Mouse (Mus musculus): ENCODE measurements around the gene Gm49369.

Gene Gm49369

GRCm38 (mm10) chr7:142394261-142395190, 12.1 kb upstream of the Gm49369 start:
- in situ Hi-C loops (cut with MseI, MboI) = no loop called here

DNA sequence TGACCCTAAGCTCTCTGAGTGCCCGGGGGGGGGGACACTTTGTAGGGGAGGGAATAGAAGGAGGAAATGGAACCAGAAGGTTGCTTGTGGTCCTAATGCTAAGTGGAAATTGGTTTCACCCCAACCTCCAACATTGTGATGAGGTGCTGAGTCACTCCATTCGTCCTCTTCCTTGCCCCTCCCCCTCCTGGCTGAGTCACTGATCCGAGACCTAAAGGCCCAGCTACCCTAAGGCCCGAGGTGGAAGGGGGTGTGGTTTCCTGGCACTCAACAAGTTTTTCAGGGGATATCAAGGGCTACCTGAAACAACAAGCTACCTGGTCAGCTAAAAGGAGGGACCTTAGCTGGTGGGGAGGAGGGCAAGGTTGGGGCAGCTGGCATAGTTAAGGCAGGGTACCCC, 10.7 kb upstream of the Gm49369 start:
- in situ Hi-C loops (cut with MseI, MboI) = no loop called here

DNA sequence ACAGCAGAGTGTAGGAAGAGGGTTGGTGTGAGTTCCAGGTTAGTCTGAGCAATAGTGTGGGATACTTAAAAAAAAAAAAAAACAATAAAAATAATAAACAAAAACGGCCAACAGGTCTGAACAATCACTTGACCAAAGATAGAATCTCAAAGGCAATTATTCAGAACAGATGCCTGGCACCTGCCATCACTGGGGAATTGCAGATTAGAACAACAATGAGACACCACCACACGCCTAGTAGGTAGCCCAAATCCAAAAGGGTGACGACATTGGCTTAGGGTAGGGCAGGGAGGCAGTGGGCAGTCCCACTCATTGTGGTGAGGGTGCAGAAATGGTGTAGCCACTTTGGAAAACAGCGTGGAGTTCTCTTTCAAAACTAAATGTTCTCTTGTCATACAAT, 9.1 kb upstream of the Gm49369 start:
- in situ Hi-C loops (cut with MseI, MboI) = no loop called here

GRCm38 (mm10) chr7:142391108-142391507, 8.6 kb upstream of the Gm49369 start:
- in situ Hi-C loops (cut with MseI, MboI) = no loop called here

DNA sequence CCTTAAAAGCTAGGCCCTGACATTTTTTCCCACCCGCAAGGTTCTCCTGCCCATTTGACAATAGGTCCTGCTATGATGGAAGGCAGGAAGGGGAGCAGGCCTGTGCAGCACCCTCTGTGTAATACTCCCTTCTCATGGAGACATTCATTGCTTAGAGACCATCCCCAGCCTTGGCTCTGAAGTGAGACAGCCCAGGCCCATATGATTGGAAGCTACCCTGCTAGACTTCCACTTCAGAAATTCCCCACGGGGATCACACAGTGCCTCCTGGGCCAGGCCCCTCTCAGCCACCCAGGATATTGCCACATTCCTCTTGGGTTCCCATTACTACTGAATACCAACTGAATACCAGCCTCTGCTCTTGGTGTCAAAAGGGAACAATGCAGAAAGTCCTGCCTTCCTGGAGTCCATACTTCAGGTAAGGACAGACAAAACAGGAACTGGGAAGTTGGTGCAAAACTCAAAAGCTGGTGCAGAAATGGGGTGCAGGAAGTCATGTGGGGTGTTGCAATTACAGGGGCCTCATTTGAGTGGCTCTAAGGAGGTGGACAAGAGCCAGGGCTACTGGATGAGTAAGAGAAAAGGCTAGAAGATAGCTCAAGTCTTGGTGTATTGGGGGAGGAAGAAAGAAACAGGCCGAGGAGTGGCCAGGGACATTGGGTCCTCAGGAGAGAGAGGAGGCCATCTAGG, 7.6 kb upstream of the Gm49369 start:
- in situ Hi-C loops (cut with MseI, MboI) = no loop called here

GRCm38 (mm10) chr7:142388740-142389139, 6.3 kb upstream of the Gm49369 start:
- in situ Hi-C loops (cut with MseI, MboI) = no loop called here

DNA sequence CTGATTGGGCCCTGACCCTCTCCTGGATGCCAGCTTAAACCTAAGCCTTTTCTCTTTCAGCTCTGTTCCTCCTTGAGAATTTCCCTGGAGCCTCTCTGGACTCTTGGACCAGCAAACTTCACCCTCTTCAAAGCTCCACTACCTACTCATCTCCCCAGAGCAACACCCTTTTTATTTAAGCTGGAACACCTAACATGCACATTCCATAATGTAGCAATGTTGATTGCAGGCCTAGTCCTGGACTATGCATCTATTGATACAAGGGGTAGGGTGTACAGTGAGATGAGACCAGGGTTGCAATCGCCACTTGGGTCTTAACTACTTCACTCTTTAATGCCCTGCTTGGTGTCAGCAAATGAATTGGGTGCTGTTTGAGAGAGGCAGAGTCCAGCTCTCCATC, 5.7 kb upstream of the Gm49369 start:
- in situ Hi-C loops (cut with MseI, MboI) = no loop called here

- in situ Hi-C loops (cut with MseI, MboI) = no loop called here
These were observed 5.1 kb upstream of the Gm49369 start, which contains the start of gene Ctsd for GRCm38 (mm10) chr7:142387419-142388148. TSS of gene Ctsd (minus strand) at chr7:142388038.

DNA sequence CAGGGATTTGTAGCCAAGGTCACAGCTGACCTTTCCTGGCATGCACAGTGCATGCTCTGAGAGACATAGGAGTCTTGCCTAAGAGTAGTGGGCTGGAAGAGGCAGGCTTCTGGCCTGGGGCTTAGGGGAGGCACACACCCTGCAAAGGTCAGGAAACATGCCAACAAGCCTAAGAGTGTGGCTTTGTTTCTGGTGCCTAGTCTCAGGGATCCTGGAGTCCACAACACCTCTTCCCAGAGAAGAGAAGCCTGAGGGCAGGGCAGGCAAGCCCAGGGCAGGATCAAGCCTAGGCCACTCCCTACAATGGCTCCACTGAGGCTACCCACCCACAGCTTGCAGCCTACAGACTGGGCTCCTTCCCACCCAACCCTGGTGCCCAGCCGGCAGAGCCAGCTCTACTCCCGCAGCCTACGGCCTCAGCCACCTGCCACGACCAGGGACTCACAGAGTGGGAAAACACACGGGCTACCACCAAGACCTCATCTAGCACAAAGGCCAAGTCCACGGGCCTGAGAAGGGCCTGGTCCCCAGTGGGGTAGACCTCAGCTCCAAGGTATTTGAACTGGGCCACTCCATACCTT, 4.2 kb upstream of the Gm49369 start:
- in situ Hi-C loops (cut with MseI, MboI) = no loop called here

DNA sequence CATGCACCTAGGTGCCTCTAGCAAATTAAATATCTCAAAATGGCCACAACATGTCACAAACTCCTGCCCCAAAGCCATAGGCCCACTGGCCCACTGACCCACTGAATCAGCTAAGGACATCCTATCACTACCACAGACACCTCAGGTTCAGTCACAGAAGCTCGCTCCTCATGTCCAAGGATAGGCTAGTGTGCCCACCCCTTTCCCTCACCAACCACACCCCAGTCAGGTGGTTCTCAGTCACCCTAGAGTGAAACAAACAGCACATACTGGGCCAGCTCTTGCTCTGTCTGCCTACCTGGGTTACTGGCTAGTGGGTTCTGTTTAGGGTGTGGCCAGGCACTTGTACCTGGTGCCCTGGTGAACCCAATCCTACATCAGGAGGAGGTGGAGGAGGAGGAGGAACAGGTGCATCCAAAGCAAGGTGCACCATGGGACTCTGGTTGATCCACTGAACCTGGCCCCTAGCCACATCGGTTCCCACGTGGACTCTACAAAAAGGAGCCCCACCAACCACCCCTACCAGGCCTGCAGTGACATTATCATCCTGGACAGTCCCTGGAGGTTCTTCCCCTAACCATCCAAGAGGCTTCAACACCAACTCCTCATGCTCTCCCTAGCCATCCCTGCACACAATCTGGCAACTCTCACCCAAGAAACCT, 3.4 kb upstream of the Gm49369 start:
- in situ Hi-C loops (cut with MseI, MboI) = no loop called here

DNA sequence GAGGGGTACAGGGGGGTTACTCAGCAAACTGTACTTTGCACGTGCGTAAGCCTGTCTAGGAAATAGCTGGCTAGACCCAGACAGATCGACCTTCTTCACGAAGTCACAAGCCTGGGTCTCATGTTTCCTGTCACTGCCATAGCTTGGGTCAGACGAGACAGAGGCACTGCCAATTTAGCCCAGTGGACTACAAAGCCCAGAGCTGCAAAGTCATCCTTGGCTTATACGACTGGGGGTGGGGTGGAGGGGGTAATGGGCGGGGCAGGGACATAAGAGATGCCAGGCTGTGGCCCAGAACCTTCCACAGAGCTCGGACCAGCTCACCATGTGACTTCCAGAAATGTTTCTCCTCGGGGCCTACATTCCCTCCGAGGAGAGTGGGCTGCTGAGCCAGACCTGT, 1.8 kb upstream of the Gm49369 start:
- in situ Hi-C loops (cut with MseI, MboI) = no loop called here

GRCm38 (mm10) chr7:142381175-142381574, 1.3 kb downstream of the Gm49369 start:
- in situ Hi-C loops (cut with MseI, MboI) = no loop called here

- in situ Hi-C loops (cut with MseI, MboI) = no loop called here
These were observed 3.3 kb downstream of the Gm49369 start for GRCm38 (mm10) chr7:142379186-142379585.

- in situ Hi-C loops (cut with MseI, MboI) = no loop called here
These were observed 5.1 kb downstream of the Gm49369 start for GRCm38 (mm10) chr7:142377233-142377925.

DNA sequence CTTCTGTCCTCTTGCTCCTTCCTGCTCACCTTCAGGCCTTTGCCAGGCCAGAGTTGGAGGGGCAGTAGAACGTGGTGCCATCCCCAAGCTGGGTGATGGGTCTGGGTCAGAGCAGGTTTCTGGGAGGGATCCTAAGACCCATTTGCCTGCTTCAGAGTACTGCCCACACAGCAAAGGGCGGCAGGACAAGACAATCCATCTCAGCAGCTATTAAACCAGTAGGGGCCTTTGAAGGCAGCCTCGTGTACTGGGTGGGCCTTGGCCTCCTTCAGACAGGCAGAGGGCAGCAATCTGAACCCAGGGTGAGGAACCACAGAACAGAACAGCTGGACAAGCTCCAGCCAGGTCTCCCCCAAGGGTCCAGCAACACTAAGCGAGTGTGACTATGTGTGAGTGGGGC, 6.4 kb downstream of the Gm49369 start:
- in situ Hi-C loops (cut with MseI, MboI) = no loop called here

- in situ Hi-C loops (cut with MseI, MboI) = no loop called here
These were observed 7.2 kb downstream of the Gm49369 start for GRCm38 (mm10) chr7:142375261-142375724.

DNA sequence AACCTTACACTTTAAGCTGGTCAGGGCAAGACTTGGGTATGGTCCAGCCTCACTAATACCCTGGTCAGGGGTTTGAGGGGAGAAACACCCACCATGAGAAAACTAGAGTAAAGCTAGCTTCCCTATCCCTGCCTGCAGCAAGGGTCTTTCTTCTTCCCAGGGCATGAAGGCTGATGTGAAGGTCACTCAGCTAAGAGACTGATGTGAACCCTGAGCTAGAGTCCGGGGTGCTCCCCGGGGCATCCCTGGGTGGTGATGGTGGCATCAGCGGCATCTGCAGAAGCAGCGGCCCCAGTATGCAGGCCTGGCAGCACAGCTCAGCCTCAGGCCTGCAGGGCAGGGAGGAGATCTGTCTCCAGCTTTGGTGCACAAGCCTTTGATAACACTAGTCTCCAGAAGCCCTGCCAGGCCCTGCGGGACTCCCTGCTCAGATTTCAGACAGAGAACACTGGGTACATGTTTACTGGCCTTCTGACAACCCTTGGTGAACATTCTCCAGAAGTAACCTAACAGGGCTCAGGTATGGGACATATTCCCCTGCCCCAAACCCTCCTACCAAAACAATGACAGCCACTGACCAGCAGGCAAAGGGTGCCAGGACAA, 8.0 kb downstream of the Gm49369 start:
- in situ Hi-C loops (cut with MseI, MboI) = no loop called here

DNA sequence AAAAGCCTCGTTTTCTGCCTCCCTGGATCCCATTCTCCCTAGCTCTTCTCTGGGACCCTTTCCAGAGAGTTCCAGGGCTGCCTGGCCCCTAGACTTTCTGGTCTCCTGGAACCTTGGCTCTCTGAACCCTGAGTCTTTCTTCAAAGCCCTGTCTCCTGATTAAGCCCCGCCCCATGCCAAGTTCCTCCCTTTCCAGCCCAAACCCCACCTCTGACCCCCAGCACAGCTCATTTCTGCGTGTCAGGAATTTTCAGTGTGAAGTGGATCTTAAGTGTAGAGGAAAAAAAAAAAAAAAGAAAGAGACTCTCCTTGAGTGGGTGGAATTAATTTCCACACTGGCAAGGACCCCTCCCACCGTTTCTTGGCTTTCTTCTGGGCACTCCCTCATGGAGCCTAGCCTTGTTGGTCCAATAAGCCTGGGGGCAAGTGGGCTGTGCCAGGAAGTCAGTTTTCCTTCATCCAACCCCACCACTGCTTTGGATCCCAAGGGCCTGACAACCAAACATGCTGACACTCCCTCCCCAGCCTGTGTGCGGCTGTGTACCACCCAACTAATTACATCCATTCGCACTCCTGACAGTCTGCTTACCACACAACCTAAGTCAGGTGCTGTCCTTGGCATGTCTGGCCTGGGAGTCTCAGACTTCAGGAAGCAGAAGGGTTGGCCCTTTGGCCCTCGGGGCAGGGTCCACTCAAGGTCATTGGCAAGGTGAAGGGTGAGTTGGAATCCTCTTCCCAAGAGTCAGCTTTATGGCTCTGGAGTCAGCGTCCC, 8.6 kb downstream of the Gm49369 start, which contains the start of gene Ifitm10:
Gene Ifitm10 (minus strand): TSS at position 113 of the 772 bp plus-strand sequence.
- in situ Hi-C loops (cut with MseI, MboI) = no loop called here

DNA sequence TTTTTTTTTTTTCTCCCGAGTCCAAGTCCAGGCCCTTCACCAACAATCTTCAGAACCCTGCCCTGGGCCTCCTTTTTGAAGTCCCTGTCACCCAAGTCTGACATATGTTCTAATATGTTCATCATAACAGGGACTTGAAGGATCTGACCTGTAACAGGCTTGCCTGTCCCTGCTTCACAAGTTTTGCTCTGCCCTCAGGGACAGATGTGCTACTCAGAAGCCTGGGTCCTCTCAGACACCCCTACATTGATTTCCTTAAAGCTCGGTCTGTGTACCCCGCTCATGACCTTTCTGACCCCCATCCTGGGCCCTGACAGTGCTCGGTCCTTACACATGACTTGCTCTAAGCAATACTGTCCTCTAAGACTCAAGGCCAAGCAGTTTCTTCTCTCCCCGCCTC, 9.4 kb downstream of the Gm49369 start:
- in situ Hi-C loops (cut with MseI, MboI) = no loop called here
